Mouse (Mus musculus): ENCODE results near the gene Dlgap1. TPM values are rescaled to one million over a fixed set of nuclear protein-coding genes. Genes with fewer than 3 reads are reported as not detected.

Gene Dlgap1
- total and polyA plus RNA-seq, 3 experiments = 0.39 to 1.6 (median 0.52) TPM

- 68% methylated on average over 12 of the region's 12 CpGs for WGBS
- no peaks in the 10 kb centered on the region for H3K27me3 ChIP-seq (ENCODE audit: control insufficient read depth, insufficient read depth, low read length)
Measured at GRCm38 (mm10) chr17:70856871-70857415, 888.1 kb downstream of the Dlgap1 start.

GRCm38 (mm10) chr17:70858814-70859213 is 889.9 kb downstream of the Dlgap1 start:
- TF ChIP-seq CTCF (IDR thresholded peaks at IDR 0.05) (no peak), EP300 (IDR thresholded peaks at IDR 0.05; ENCODE audit: insufficient read depth, low read depth, low read length) (no peak), POLR2A (IDR thresholded peaks at IDR 0.05; ENCODE audit: insufficient read depth, low read depth, low read length) (no peak)
- WGBS = 86% methylated on average over 4 of the region's 4 CpGs
- no peaks in the 10 kb centered on the region for H3K36me3 ChIP-seq (ENCODE audit: control insufficient read depth, insufficient read depth, low read length)
- no peak overlapping the region for H3K27ac ChIP-seq
- H3K79me2 ChIP-seq (replicated peaks; ENCODE audit: control insufficient read depth, insufficient read depth, low read length) = no peaks in the 10 kb centered on the region
- H3K4me3 ChIP-seq = no peak overlapping the region
- H3K27me3 ChIP-seq (ENCODE audit: control insufficient read depth, insufficient read depth, low read length) = no peaks in the 10 kb centered on the region
- intact Hi-C loops (cut with DNase I) = no loop called here
- no peak overlapping the region for H3K9ac ChIP-seq (ENCODE audit: low read depth, low read length)
- DNase-seq = no peak
- H3K4me1 ChIP-seq (ENCODE audit: control insufficient read depth, insufficient read depth, low read length) = no peaks in the 10 kb centered on the region

More at GRCm38 (mm10) chr17:70856871-70857415, 888.1 kb downstream of the Dlgap1 start:
- intact Hi-C loops (cut with DNase I) = no loop called here
- no peak overlapping the region for H3K27ac ChIP-seq
- no peak for DNase-seq
- no peaks in the 10 kb centered on the region for H3K79me2 ChIP-seq (replicated peaks; ENCODE audit: control insufficient read depth, insufficient read depth, low read length)
- H3K9ac ChIP-seq (ENCODE audit: low read depth, low read length) = no peak overlapping the region
- H3K4me1 ChIP-seq (ENCODE audit: control insufficient read depth, insufficient read depth, low read length) = no peaks in the 10 kb centered on the region
- no peaks in the 10 kb centered on the region for H3K36me3 ChIP-seq (ENCODE audit: control insufficient read depth, insufficient read depth, low read length)
- H3K4me3 ChIP-seq = no peak overlapping the region
- no peak for TF ChIP-seq EP300 (IDR thresholded peaks at IDR 0.05; ENCODE audit: insufficient read depth, low read depth, low read length)
- TF ChIP-seq POLR2A (IDR thresholded peaks at IDR 0.05; ENCODE audit: insufficient read depth, low read depth, low read length) = no peak
- no peak for TF ChIP-seq CTCF (IDR thresholded peaks at IDR 0.05)

- H3K4me1 ChIP-seq (ENCODE audit: control insufficient read depth, insufficient read depth, low read length) = no peaks in the 10 kb centered on the region
- H3K27me3 ChIP-seq (ENCODE audit: control insufficient read depth, insufficient read depth, low read length) = no peaks in the 10 kb centered on the region
- H3K4me3 ChIP-seq = no peak overlapping the region
- H3K79me2 ChIP-seq (replicated peaks; ENCODE audit: control insufficient read depth, insufficient read depth, low read length) = no peaks in the 10 kb centered on the region
- TF ChIP-seq POLR2A (IDR thresholded peaks at IDR 0.05; ENCODE audit: insufficient read depth, low read depth, low read length) (no peak), CTCF (IDR thresholded peaks at IDR 0.05) (no peak), EP300 (IDR thresholded peaks at IDR 0.05; ENCODE audit: insufficient read depth, low read depth, low read length) (no peak)
- DNase-seq = no peak
- intact Hi-C loops (cut with DNase I) = no loop called here
- 96% methylated on average over 8 of the region's 8 CpGs for WGBS
- H3K36me3 ChIP-seq (ENCODE audit: control insufficient read depth, insufficient read depth, low read length) = no peaks in the 10 kb centered on the region
- no peak overlapping the region for H3K9ac ChIP-seq (ENCODE audit: low read depth, low read length)
- H3K27ac ChIP-seq = no peak overlapping the region
Measured at GRCm38 (mm10) chr17:70864117-70864516, 895.2 kb downstream of the Dlgap1 start.

- Histone ChIP-seq H3K4me1 (ENCODE audit: control insufficient read depth, insufficient read depth, low read length) (no peaks in the 10 kb centered on the region), H3K4me3 (no peak overlapping the region), H3K27me3 (ENCODE audit: control insufficient read depth, insufficient read depth, low read length) (no peaks in the 10 kb centered on the region), H3K79me2 (replicated peaks; ENCODE audit: control insufficient read depth, insufficient read depth, low read length) (no peaks in the 10 kb centered on the region), H3K27ac (no peak overlapping the region), H3K9ac (ENCODE audit: low read depth, low read length) (no peak overlapping the region), H3K36me3 (ENCODE audit: control insufficient read depth, insufficient read depth, low read length) (no peaks in the 10 kb centered on the region)
- intact Hi-C loops (cut with DNase I) = no loop called here
- 79% methylated on average over 3 of the region's 3 CpGs for WGBS
- TF ChIP-seq POLR2A (IDR thresholded peaks at IDR 0.05; ENCODE audit: insufficient read depth, low read depth, low read length) = no peak
- no peak for TF ChIP-seq CTCF (IDR thresholded peaks at IDR 0.05)
- TF ChIP-seq EP300 (IDR thresholded peaks at IDR 0.05; ENCODE audit: insufficient read depth, low read depth, low read length) = no peak
- DNase-seq = no peak
Measured at GRCm38 (mm10) chr17:70864645-70865044, 895.8 kb downstream of the Dlgap1 start.

DNA sequence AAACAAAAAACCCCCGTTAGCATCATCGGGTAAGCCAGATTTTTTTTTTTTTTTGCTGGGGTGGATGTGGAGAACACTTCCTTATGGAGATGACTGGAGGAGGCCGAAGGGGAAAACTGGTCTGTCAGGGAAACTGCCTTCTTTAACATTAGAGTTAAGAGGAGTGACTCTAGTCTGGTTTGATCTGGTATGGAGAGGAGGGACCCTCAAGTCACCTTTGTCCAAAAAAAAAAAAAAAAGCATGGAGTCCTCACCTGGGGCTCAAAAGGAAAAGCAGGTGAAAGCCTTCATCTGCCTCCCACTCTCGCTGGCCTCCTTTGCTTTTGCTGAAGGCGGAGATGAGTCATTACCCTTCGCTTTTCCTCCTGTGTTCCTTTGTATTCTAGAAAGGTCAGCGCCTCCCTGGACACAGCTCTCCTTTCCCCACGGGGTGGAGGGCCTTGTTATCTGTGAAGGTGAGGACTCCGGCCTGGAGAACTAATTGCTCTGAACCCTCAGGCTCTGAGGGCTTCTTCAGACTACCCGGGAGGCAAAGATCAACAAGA is 896.3 kb downstream of the Dlgap1 start:
- Histone ChIP-seq H3K4me1 (ENCODE audit: control insufficient read depth, insufficient read depth, low read length) (no peaks in the 10 kb centered on the region), H3K27ac (no peak overlapping the region), H3K36me3 (ENCODE audit: control insufficient read depth, insufficient read depth, low read length) (no peaks in the 10 kb centered on the region), H3K27me3 (ENCODE audit: control insufficient read depth, insufficient read depth, low read length) (no peaks in the 10 kb centered on the region), H3K4me3 (no peak overlapping the region), H3K9ac (ENCODE audit: low read depth, low read length) (no peak overlapping the region), H3K79me2 (replicated peaks; ENCODE audit: control insufficient read depth, insufficient read depth, low read length) (no peaks in the 10 kb centered on the region)
- WGBS = 59% methylated on average over 10 of the region's 10 CpGs
- no peak for DNase-seq
- TF ChIP-seq CTCF (IDR thresholded peaks at IDR 0.05) (no peak), POLR2A (IDR thresholded peaks at IDR 0.05; ENCODE audit: insufficient read depth, low read depth, low read length) (no peak), EP300 (IDR thresholded peaks at IDR 0.05; ENCODE audit: insufficient read depth, low read depth, low read length) (no peak)
- intact Hi-C loops (cut with DNase I) = no loop called here

DNA sequence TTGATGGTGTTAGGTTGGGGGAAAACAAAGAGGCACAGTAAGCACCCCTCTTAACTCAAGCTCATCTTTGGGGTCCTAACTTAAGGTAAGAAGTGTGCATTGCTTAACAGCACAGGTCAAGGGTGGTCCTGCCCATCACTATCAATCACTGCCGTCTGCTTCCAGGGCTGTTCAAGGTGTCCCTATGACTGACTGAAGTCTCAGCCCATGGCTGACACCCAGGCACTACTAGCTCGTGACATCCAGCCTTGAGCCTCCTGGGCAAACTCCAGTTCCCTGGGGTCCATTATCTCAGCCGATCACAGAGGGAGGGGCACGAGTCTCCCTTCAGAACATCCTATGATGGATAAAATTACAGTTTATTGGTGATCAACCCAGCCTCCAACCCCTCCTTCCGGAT is 897.2 kb downstream of the Dlgap1 start:
- no peak for DNase-seq
- H3K9ac ChIP-seq (ENCODE audit: low read depth, low read length) = no peak overlapping the region
- H3K36me3 ChIP-seq (ENCODE audit: control insufficient read depth, insufficient read depth, low read length) = no peaks in the 10 kb centered on the region
- H3K4me1 ChIP-seq (ENCODE audit: control insufficient read depth, insufficient read depth, low read length) = no peaks in the 10 kb centered on the region
- no peaks in the 10 kb centered on the region for H3K27me3 ChIP-seq (ENCODE audit: control insufficient read depth, insufficient read depth, low read length)
- H3K4me3 ChIP-seq = no peak overlapping the region
- intact Hi-C loops (cut with DNase I) = no loop called here
- no peak for TF ChIP-seq EP300 (IDR thresholded peaks at IDR 0.05; ENCODE audit: insufficient read depth, low read depth, low read length)
- TF ChIP-seq CTCF (IDR thresholded peaks at IDR 0.05) = no peak
- no peak for TF ChIP-seq POLR2A (IDR thresholded peaks at IDR 0.05; ENCODE audit: insufficient read depth, low read depth, low read length)
- H3K27ac ChIP-seq = no peak overlapping the region
- 81% methylated on average over 5 of the region's 5 CpGs for WGBS
- H3K79me2 ChIP-seq (replicated peaks; ENCODE audit: control insufficient read depth, insufficient read depth, low read length) = no peaks in the 10 kb centered on the region

Measured in heart, adult 2 months (tissue).